Mouse (Mus musculus) stomach, postnatal 0 days (tissue): ENCODE data around the gene Rab1b. TPM values are rescaled to one million over a fixed set of nuclear protein-coding genes. Genes with fewer than 3 reads are reported as not detected.

ENCODE experiments used
- ATAC-seq: fragments of 200-750 bp; cut with Nextera tagmentation; 2 replicates; pipeline ENCODE4 v1.8.0; 2017; ENCODE audit not compliant: low FRiP score, low TSS enrichment
- DNase-seq: peaks from one replicate; pipeline ENCODE4 v3.0.0-alpha.2; 2016; ENCODE audit warnings: low spot score
- H3K27ac ChIP-seq: fragments of 300-500 bp; sonication (generic); replicated peaks from 2 replicates; pipeline ENCODE4 v1.5.1; 2014; ENCODE audit warnings: mild to moderate bottlenecking, control low read depth
- H3K27me3 ChIP-seq: fragments of 300-500 bp; sonication (generic); 2 replicates; pipeline ENCODE4 v1.6.1; 2014; ENCODE audit warnings: low read length; ENCODE audit not compliant: control insufficient read depth, insufficient read depth
- H3K36me3 ChIP-seq: fragments of 300-500 bp; sonication (generic); 2 replicates; pipeline ENCODE4 v1.6.1; 2014; ENCODE audit warnings: low read length, mixed read lengths; ENCODE audit not compliant: control insufficient read depth, insufficient read depth
- H3K4me1 ChIP-seq: fragments of 300-500 bp; sonication (generic); replicated peaks from 2 replicates; pipeline ENCODE4 v1.6.1; 2014; ENCODE audit warnings: antibody characterized with exemption; ENCODE audit not compliant: control insufficient read depth, insufficient read depth
- H3K4me2 ChIP-seq: fragments of 300-500 bp; sonication (generic); replicated peaks from 2 replicates; pipeline ENCODE4 v1.6.1; 2014; ENCODE audit warnings: low read depth, mild to moderate bottlenecking, control low read depth, moderate library complexity
- H3K4me3 ChIP-seq: fragments of 300-500 bp; sonication (generic); 2 replicates; pipeline ENCODE4 v1.5.1; 2014; ENCODE audit warnings: low read depth, low read length, control low read depth
- H3K9ac ChIP-seq: fragments of 300-500 bp; sonication (generic); 2 replicates; pipeline ENCODE4 v1.6.1; 2014; ENCODE audit warnings: mild to moderate bottlenecking, low read length, control low read depth, mixed read lengths
- H3K9me3 ChIP-seq: fragments of 300-500 bp; sonication (generic); 2 replicates; pipeline ENCODE4 v1.6.1; 2016; ENCODE audit warnings: low read length; ENCODE audit not compliant: control insufficient read depth
- CTCF ChIP-seq: IDR thresholded peaks from 2 replicates; pipeline ENCODE4 v1.5.1; 2016; ENCODE audit warnings: antibody characterized with exemption, low read depth, mild to moderate bottlenecking, moderate library complexity
- EP300 ChIP-seq: optimal IDR thresholded peaks from 2 replicates; pipeline ENCODE3; 2016; ENCODE audit warnings: antibody characterized with exemption
- WGBS: fragments of 180-500 bp; shearing (Covaris S2); extraction: QIAGEN DNeasy Blood & Tissue Kit; methylation state at CpG from one replicate; pipeline ENCODE4 v1.1.7; 2014; 5-methylcytosine and 5-hydroxymethylcytosine counted together
- polyA plus RNA-seq: library from polyadenylated mRNA; unstranded; fragments of >200 nt; fragmentation: Nextera tagmentation; extraction: Ambion mirVana; gene quantifications from 2 replicates; pipeline ENCODE4 v1.2.1, GENCODE M21; 2015

Gene Rab1b
- polyA plus RNA-seq, 1 experiment from 2014 or later = 183 TPM

DNA sequence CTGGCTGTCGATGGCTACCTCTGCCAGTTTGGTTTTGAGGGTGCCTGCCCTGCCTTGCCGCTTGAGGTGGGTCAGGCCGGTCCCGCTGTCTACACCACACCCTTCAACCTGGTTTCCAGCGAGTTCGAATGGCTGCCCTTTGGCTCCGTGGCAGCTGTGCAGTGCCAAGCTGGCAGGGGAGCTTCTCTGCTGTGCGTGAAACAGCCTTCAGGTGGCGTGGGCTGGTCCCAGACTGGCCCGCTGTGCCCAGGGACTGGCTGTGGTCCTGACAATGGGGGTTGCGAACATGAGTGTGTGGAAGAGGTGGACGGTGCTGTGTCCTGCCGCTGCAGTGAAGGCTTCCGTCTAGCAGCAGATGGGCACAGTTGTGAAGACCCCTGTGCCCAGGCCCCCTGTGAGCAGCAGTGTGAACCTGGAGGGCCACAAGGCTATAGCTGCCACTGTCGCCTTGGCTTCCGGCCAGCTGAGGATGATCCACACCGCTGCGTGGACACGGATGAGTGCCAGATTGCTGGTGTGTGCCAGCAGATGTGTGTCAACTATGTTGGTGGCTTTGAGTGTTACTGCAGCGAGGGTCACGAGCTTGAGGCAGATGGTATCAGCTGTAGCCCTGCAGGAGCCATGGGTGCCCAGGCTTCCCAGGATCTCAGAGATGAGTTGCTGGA is 38.2 kb downstream of the Rab1b start:
- Histone ChIP-seq H3K9ac (peak overlapping the region; percentile 68), H3K27ac (peak overlapping the region; percentile 93), H3K36me3 (no peaks in the 10 kb centered on the region), H3K4me3 (peak overlapping the region; percentile 60), H3K4me1 (peaks cover 9% of the 10 kb centered on the region; the same call in 1 of the 2 replicates), H3K27me3 (no peaks in the 10 kb centered on the region; the same call in 1 of the 2 replicates), H3K4me2 (peak overlapping the region; percentile 73), H3K9me3 (no peaks in the 10 kb centered on the region)
- WGBS = 29% methylated on average over 21 of the region's 21 CpGs
- TF ChIP-seq CTCF (peak; percentile 23; the same call in 1 of the 2 replicates), EP300 (no peak)
- no peak for DNase-seq
- no peak for ATAC-seq

DNA sequence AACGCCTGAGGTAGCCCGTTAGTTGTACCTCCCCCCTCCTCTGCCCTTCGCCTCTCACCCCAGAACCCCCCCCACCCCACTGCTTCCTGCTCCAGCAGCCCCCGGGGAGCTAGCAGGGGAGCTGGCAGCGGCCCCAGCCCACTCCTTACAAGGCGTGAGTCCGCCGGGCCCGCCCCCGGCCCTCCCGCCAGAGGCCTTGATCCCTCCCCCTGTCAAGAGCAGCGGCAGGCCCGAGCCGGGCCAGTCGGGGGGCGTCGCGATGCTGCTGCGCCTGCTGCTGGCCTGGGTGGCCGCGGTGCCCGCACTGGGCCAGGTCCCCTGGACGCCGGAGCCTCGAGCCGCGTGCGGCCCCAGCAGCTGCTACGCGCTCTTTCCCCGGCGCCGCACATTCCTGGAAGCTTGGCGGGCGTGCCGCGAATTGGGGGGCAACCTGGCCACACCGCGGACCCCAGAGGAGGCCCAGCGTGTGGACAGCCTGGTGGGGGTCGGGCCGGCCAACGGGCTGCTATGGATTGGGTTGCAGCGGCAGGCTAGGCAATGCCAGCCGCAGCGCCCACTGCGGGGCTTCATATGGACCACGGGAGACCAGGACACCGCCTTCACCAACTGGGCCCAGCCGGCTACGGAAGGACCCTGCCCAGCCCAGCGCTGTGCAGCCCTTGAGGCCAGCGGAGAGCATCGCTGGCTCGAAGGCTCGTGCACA is 38.9 kb downstream of the Rab1b start, which contains the start of gene Cd248:
TSS of gene Cd248 (plus strand) at position 212 of the 703 bp plus-strand sequence.
- peak within 1 kb of the TSS; percentile 68 for H3K9ac ChIP-seq
- no peak for TF ChIP-seq CTCF
- no peak for TF ChIP-seq EP300
- peaks cover 9% of the 10 kb centered on the region; the same call in 1 of the 2 replicates for H3K4me1 ChIP-seq
- H3K27me3 ChIP-seq = no peaks in the 10 kb centered on the region; the same call in 1 of the 2 replicates
- ATAC-seq (peak; percentile 46; the same call in 1 of the 2 replicates), DNase-seq (peak; percentile 70)
- H3K36me3 ChIP-seq = no peaks in the 10 kb centered on the region
- 1% methylated on average over 52 of the region's 56 CpGs for WGBS
- peak within 1 kb of the TSS; percentile 93 for H3K27ac ChIP-seq
- H3K4me3 ChIP-seq = peak within 1 kb of the TSS; percentile 60
- H3K9me3 ChIP-seq = no peaks in the 10 kb centered on the region
- H3K4me2 ChIP-seq = peak within 1 kb of the TSS; percentile 73

DNA sequence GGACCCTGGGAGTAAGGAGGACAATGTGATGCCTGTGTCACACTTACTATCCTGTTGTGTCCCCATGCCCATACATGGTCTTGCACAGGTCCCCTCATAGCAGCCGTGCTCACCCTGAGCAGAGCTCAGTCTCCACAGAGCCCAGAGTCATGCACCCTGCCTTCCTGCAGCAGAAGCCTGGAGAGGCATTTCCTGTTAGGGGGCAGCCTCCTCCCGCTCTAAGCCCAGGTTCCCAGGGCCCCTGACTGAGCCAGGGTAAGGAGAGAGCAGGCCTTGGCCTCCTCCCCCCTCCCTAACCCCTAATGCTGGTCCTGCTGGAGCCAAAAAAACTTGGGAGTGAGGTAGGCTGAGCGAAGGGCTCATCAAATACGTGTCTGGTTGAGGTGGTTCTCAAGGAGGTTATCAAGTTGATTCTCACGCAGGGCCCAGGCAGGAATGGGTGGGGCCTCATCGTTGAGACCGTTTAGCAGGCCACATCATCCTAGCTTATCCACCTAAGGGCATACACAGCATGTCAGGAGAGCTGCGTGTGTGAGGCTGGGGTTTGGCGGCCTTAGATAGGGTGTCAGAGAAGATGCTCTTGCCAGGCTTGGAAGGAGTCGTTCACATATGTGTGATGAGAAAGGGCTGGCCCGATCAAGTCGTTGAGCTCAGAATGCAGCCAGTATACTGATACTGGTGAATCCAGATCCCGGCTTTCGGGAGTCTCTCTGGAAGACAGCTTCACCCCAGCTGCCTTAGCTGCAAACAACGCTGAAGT is 39.7 kb downstream of the Rab1b start:
- Histone ChIP-seq H3K36me3 (no peaks in the 10 kb centered on the region), H3K27ac (peak overlapping the region; percentile 93), H3K4me2 (peak overlapping the region; percentile 73), H3K27me3 (no peaks in the 10 kb centered on the region; the same call in 1 of the 2 replicates), H3K4me3 (peak overlapping the region; percentile 60), H3K9me3 (no peaks in the 10 kb centered on the region), H3K9ac (peak overlapping the region; percentile 41), H3K4me1 (peaks cover 9% of the 10 kb centered on the region; the same call in 1 of the 2 replicates)
- ATAC-seq (peak; percentile 3; the same call in 1 of the 2 replicates), DNase-seq (no peak)
- TF ChIP-seq EP300 (no peak), CTCF (no peak)
- WGBS = 4% methylated on average over 15 of the region's 15 CpGs

DNA sequence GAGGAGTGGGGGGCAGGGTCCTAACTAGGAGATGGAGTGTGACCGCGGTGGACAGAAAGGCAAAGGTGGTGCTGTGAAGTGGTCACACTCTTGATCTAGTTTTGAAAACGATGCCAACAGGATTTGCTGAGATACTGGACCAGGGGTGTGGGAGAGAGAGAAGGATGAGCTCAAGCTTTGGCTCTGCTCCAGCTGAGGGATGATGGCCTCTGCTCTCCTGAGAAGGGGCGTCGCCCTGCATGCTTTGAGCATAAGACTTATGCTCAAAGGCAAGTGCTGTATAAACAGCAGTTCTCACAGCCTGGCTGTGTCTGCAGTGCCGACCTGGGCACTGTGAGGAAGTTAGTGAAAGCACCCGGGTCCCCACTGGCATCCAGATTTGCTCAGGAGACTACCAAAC is 41.8 kb downstream of the Rab1b start:
- Histone ChIP-seq H3K4me1 (peaks cover 14% of the 10 kb centered on the region; the same call in 1 of the 2 replicates), H3K36me3 (no peaks in the 10 kb centered on the region), H3K27ac (0 out of 2 replicates have a peak overlapping the region, but pooled peaks have one; percentile 20), H3K4me3 (no peak overlapping the region), H3K4me2 (no peak overlapping the region), H3K9ac (no peak overlapping the region), H3K9me3 (no peaks in the 10 kb centered on the region), H3K27me3 (no peaks in the 10 kb centered on the region; the same call in 1 of the 2 replicates)
- ATAC-seq (no peak), DNase-seq (no peak)
- WGBS = 36% methylated on average over 7 of the region's 7 CpGs
- no peak for TF ChIP-seq CTCF
- TF ChIP-seq EP300 = no peak

DNA sequence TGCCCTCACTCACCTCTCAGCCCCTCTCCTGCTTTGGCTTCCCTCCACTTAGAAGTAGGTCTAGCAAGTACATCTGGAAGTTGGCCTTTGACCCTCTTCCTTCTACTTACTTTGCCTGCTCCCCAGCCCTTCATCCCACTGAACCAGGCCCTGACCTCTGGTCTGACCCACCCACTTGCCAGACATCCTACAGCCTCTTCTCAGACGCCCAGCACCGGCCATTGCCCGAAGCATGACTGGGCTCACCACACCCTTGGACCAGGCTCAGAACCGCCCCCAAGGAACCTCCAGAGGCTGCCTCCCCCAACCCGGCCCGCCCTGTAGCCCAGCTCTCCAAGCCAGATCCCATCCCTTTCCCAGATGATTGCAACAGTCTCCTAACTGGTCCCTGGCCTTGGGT is 44.4 kb downstream of the Rab1b start:
- DNase-seq (no peak), ATAC-seq (no peak)
- Histone ChIP-seq H3K27ac (peak overlapping the region; percentile 45; the same call in 1 of the 2 replicates), H3K9ac (no peak overlapping the region), H3K4me2 (no peak overlapping the region), H3K36me3 (no peaks in the 10 kb centered on the region), H3K9me3 (no peaks in the 10 kb centered on the region), H3K4me3 (no peak overlapping the region), H3K4me1 (peaks cover 14% of the 10 kb centered on the region), H3K27me3 (no peaks in the 10 kb centered on the region)
- TF ChIP-seq EP300 = no peak
- TF ChIP-seq CTCF = no peak
- WGBS = 65% methylated on average over 6 of the region's 6 CpGs
